Mouse (Mus musculus): Measurements from ENCODE around the gene Prdx5.

- TF ChIP-seq CTCF (IDR thresholded peaks at IDR 0.05; ENCODE audit: insufficient read depth, low read length), result no peak
- no peak for TF ChIP-seq POLR2A (IDR thresholded peaks at IDR 0.05; ENCODE audit: borderline replicate concordance, extremely low read depth, low read depth, low read length)
These were observed 4.1 kb upstream of the Prdx5 start for GRCm38 (mm10) chr19:6913991-6914390.
